Mouse (Mus musculus): ENCODE results near the gene Mrpl34. TPM values are rescaled to one million over a fixed set of nuclear protein-coding genes. Genes with fewer than 3 reads are reported as not detected.

Mrpl34 gene
- polyA plus RNA-seq, 1 experiment from 2014 or later = 173 TPM

DNA sequence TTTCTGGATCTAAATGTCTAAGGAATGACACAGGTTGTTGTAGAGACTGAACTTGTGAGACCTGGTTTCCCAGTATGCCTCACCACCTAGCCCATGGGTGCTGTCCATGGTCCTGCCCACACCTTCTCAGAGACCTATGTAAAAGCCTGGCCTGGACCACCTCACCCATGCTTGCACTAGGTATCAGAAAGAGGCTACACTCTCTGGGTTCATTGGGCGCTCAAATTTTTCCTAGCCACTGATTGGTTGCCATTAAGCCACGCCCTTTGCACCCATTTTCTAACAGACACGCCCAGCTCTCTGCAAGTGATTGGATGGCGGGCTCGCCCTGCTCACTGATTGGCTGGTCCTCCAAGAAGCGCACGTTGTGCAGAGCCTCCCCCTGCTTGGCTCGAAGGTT is 19.2 kb downstream of the Mrpl34 start:
- H3K4me3 ChIP-seq = no peak overlapping the region
- H3K36me3 ChIP-seq = 0 out of 2 replicates have a peak, but pooled peaks cover 2% of the 10 kb centered on the region
- peaks cover 35% of the 10 kb centered on the region for H3K27me3 ChIP-seq (replicated peaks)
- 35% methylated on average over 8 of the region's 8 CpGs for WGBS (ENCODE audit: insufficient replicate concordance)
- no peak overlapping the region for H3K4me2 ChIP-seq
- H3K9me3 ChIP-seq (replicated peaks) = no peaks in the 10 kb centered on the region
- H3K9ac ChIP-seq = no peak overlapping the region
- H3K4me1 ChIP-seq = peaks cover 52% of the 10 kb centered on the region
- no peak for ATAC-seq
- H3K27ac ChIP-seq = no peak overlapping the region

- 83% methylated on average over 19 of the region's 19 CpGs for WGBS (ENCODE audit: insufficient replicate concordance)
- peak overlapping the region; percentile 66; the same call in 1 of the 2 replicates for H3K4me3 ChIP-seq
These were observed 20.0 kb downstream of the Mrpl34 start for GRCm38 (mm10) chr8:71484736-71485135.

GRCm38 (mm10) chr8:71485142-71486135 is 20.7 kb downstream of the Mrpl34 start, which contains the start of gene Ano8:
Gene Ano8 (minus strand): TSS chr8:71485963.
- H3K9ac ChIP-seq = peak within 1 kb of the TSS; percentile 69
- peak within 1 kb of the TSS; percentile 66 for H3K4me3 ChIP-seq
- peak; percentile 10; the same call in 1 of the 2 replicates for ATAC-seq
- H3K4me2 ChIP-seq = peak within 1 kb of the TSS; percentile 91
- 6% methylated on average over 53 of the region's 58 CpGs for WGBS (ENCODE audit: insufficient replicate concordance)
- no peaks in the 10 kb centered on the region for H3K9me3 ChIP-seq (replicated peaks)
- H3K4me1 ChIP-seq = peaks cover 53% of the 10 kb centered on the region
- no peak within 1 kb of the TSS for H3K27ac ChIP-seq
- H3K36me3 ChIP-seq = peaks cover 10% of the 10 kb centered on the region
- peaks cover 27% of the 10 kb centered on the region for H3K27me3 ChIP-seq (replicated peaks)

More at GRCm38 (mm10) chr8:71484736-71485135, 20.0 kb downstream of the Mrpl34 start:
- Histone ChIP-seq H3K27ac (no peak overlapping the region), H3K36me3 (peaks cover 3% of the 10 kb centered on the region; the same call in 1 of the 2 replicates), H3K9me3 (replicated peaks) (no peaks in the 10 kb centered on the region), H3K4me2 (peak overlapping the region; percentile 91), H3K27me3 (replicated peaks) (peaks cover 30% of the 10 kb centered on the region), H3K9ac (no peak overlapping the region), H3K4me1 (peaks cover 54% of the 10 kb centered on the region)
- ATAC-seq = no peak

GRCm38 (mm10) chr8:71486136-71486529 is 21.4 kb downstream of the Mrpl34 start:
- peaks cover 46% of the 10 kb centered on the region for H3K4me1 ChIP-seq
- no peak for ATAC-seq
- H3K27ac ChIP-seq = no peak overlapping the region
- peaks cover 17% of the 10 kb centered on the region for H3K36me3 ChIP-seq
- peak overlapping the region; percentile 69; the same call in 1 of the 2 replicates for H3K9ac ChIP-seq
- H3K27me3 ChIP-seq (replicated peaks) = peaks cover 20% of the 10 kb centered on the region
- H3K4me2 ChIP-seq = peak overlapping the region; percentile 91
- WGBS (ENCODE audit: insufficient replicate concordance) = 33% methylated on average over 7 of the region's 7 CpGs
- H3K4me3 ChIP-seq = peak overlapping the region; percentile 66
- H3K9me3 ChIP-seq (replicated peaks) = no peaks in the 10 kb centered on the region

GRCm38 (mm10) chr8:71487691-71488445 is 23.1 kb downstream of the Mrpl34 start, which contains the start of gene Gtpbp3:
Gene Gtpbp3 (plus strand): TSS chr8:71488103.
- peak; percentile 45 for ATAC-seq
- Histone ChIP-seq H3K9ac (peak within 1 kb of the TSS; percentile 84), H3K27me3 (replicated peaks) (peaks cover 7% of the 10 kb centered on the region; the same call in 1 of the 2 replicates), H3K27ac (peak within 1 kb of the TSS; percentile 82), H3K4me1 (peaks cover 45% of the 10 kb centered on the region), H3K36me3 (peaks cover 32% of the 10 kb centered on the region), H3K4me2 (peak within 1 kb of the TSS; percentile 100), H3K9me3 (replicated peaks) (no peaks in the 10 kb centered on the region), H3K4me3 (peak within 1 kb of the TSS; percentile 85)
- 2% methylated on average over 33 of the region's 33 CpGs for WGBS (ENCODE audit: insufficient replicate concordance)

GRCm38 (mm10) chr8:71488454-71488853 is 23.7 kb downstream of the Mrpl34 start:
- WGBS (ENCODE audit: insufficient replicate concordance) = under 1% methylated on average over 22 of the region's 22 CpGs
- ATAC-seq = peak; percentile 85
- peak overlapping the region; percentile 84 for H3K9ac ChIP-seq

DNA sequence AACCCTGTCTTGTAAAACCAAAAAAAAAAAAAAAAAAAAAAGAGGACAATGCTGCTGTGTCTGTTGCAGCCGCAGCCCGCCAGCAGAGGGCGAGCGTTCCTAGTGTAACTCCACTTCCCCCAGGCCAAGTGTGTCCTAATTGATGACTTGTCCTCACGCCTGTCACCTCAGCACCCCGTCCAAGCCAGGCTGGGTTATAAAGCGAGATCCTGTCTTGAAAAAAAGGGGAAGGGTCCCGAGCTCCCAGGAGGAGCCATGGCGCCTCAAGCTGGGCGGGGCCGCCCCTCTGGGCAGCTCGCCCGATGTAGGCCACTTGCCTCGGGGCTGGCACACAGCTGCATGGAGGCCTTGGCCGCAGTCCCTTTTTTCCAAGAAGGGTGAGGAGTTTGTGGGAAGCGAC is 30.3 kb downstream of the Mrpl34 start:
- Histone ChIP-seq H3K4me1 (peaks cover 52% of the 10 kb centered on the region), H3K9me3 (replicated peaks) (no peaks in the 10 kb centered on the region), H3K4me2 (no peak overlapping the region), H3K27me3 (replicated peaks) (no peaks in the 10 kb centered on the region), H3K36me3 (peaks cover 46% of the 10 kb centered on the region), H3K9ac (no peak overlapping the region), H3K27ac (no peak overlapping the region), H3K4me3 (no peak overlapping the region)
- WGBS (ENCODE audit: insufficient replicate concordance) = 30% methylated on average over 16 of the region's 16 CpGs
- peak; percentile 20; the same call in 1 of the 2 replicates for ATAC-seq

More at GRCm38 (mm10) chr8:71488454-71488853, 23.7 kb downstream of the Mrpl34 start:
- H3K4me3 ChIP-seq = peak overlapping the region; percentile 85
- H3K36me3 ChIP-seq = peaks cover 37% of the 10 kb centered on the region
- peaks cover 7% of the 10 kb centered on the region; the same call in 1 of the 2 replicates for H3K27me3 ChIP-seq (replicated peaks)
- peak overlapping the region; percentile 82 for H3K27ac ChIP-seq
- peaks cover 48% of the 10 kb centered on the region for H3K4me1 ChIP-seq
- H3K9me3 ChIP-seq (replicated peaks) = no peaks in the 10 kb centered on the region
- peak overlapping the region; percentile 100 for H3K4me2 ChIP-seq

GRCm38 (mm10) chr8:71495811-71496210 is 31.1 kb downstream of the Mrpl34 start:
- Histone ChIP-seq H3K4me1 (peaks cover 54% of the 10 kb centered on the region), H3K4me3 (no peak overlapping the region), H3K27me3 (replicated peaks) (no peaks in the 10 kb centered on the region), H3K36me3 (peaks cover 39% of the 10 kb centered on the region), H3K9me3 (replicated peaks) (no peaks in the 10 kb centered on the region), H3K27ac (no peak overlapping the region), H3K9ac (no peak overlapping the region), H3K4me2 (no peak overlapping the region)
- WGBS (ENCODE audit: insufficient replicate concordance) = 91% methylated on average over 5 of the region's 5 CpGs
- ATAC-seq = no peak

GRCm38 (mm10) chr8:71496481-71496880 is 31.7 kb downstream of the Mrpl34 start:
- Histone ChIP-seq H3K27ac (no peak overlapping the region), H3K27me3 (replicated peaks) (no peaks in the 10 kb centered on the region), H3K9me3 (replicated peaks) (no peaks in the 10 kb centered on the region), H3K36me3 (peaks cover 32% of the 10 kb centered on the region), H3K4me3 (no peak overlapping the region), H3K4me2 (no peak overlapping the region), H3K4me1 (peaks cover 54% of the 10 kb centered on the region), H3K9ac (no peak overlapping the region)
- 51% methylated on average over 11 of the region's 11 CpGs for WGBS (ENCODE audit: insufficient replicate concordance)
- ATAC-seq = no peak

- WGBS (ENCODE audit: insufficient replicate concordance) = 75% methylated on average over 1 of the region's 1 CpGs
- Histone ChIP-seq H3K4me2 (no peak overlapping the region), H3K27ac (no peak overlapping the region)
These were observed 32.4 kb downstream of the Mrpl34 start for GRCm38 (mm10) chr8:71497077-71497645.

GRCm38 (mm10) chr8:71497881-71498501 is 33.2 kb downstream of the Mrpl34 start:
- H3K27me3 ChIP-seq (replicated peaks) = 0 out of 2 replicates have a peak, but pooled peaks cover 3% of the 10 kb centered on the region
- peaks cover 51% of the 10 kb centered on the region for H3K4me1 ChIP-seq
- H3K9ac ChIP-seq = no peak overlapping the region
- no peak overlapping the region for H3K4me3 ChIP-seq
- ATAC-seq = no peak
- H3K4me2 ChIP-seq = no peak overlapping the region
- WGBS (ENCODE audit: insufficient replicate concordance) = 35% methylated on average over 15 of the region's 15 CpGs
- no peaks in the 10 kb centered on the region for H3K9me3 ChIP-seq (replicated peaks)
- H3K36me3 ChIP-seq = peaks cover 17% of the 10 kb centered on the region
- H3K27ac ChIP-seq = peak overlapping the region; percentile 54; the same call in 1 of the 2 replicates

More at GRCm38 (mm10) chr8:71497077-71497645, 32.4 kb downstream of the Mrpl34 start:
- H3K4me1 ChIP-seq = peaks cover 54% of the 10 kb centered on the region
- H3K9me3 ChIP-seq (replicated peaks) = no peaks in the 10 kb centered on the region
- peaks cover 25% of the 10 kb centered on the region for H3K36me3 ChIP-seq
- no peak overlapping the region for H3K9ac ChIP-seq
- 0 out of 2 replicates have a peak, but pooled peaks cover 3% of the 10 kb centered on the region for H3K27me3 ChIP-seq (replicated peaks)
- no peak for ATAC-seq
- no peak overlapping the region for H3K4me3 ChIP-seq

Measured in liver, embryonic 12.5 days (tissue).